Mouse (Mus musculus): Measurements from ENCODE around the gene Tsen2.

The Tsen2 gene

GRCm38 (mm10) chr6:115595667-115596066 is 51.2 kb downstream of the Tsen2 start:
- no peak for DNase-seq (ENCODE audit: low read depth, low spot score)

- DNase-seq (ENCODE audit: low read depth, low spot score) = peak; percentile 75
Observed at GRCm38 (mm10) chr6:115601322-115601714, 56.9 kb downstream of the Tsen2 start.

- DNase-seq (ENCODE audit: low read depth, low spot score) = peak; percentile 92
Observed at GRCm38 (mm10) chr6:115601715-115602523, 57.5 kb downstream of the Tsen2 start, which contains the start of gene Mkrn2. Mkrn2 (plus strand) TSS chr6:115601902.

GRCm38 (mm10) chr6:115606461-115606860 is 62.0 kb downstream of the Tsen2 start:
- no peak for DNase-seq (ENCODE audit: low read depth, low spot score)

GRCm38 (mm10) chr6:115607429-115607828 is 63.0 kb downstream of the Tsen2 start:
- DNase-seq (ENCODE audit: low read depth, low spot score) = no peak

GRCm38 (mm10) chr6:115609121-115609520 is 64.7 kb downstream of the Tsen2 start:
- peak; percentile 58 for DNase-seq (ENCODE audit: low read depth, low spot score)

GRCm38 (mm10) chr6:115610301-115610700 is 65.8 kb downstream of the Tsen2 start:
- no peak for DNase-seq (ENCODE audit: low read depth, low spot score)

- no peak for DNase-seq (ENCODE audit: low read depth, low spot score)
Observed at GRCm38 (mm10) chr6:115613793-115614192, 69.3 kb downstream of the Tsen2 start.

- no peak for DNase-seq (ENCODE audit: low read depth, low spot score)
Observed at GRCm38 (mm10) chr6:115615983-115616382, 71.5 kb downstream of the Tsen2 start.

- DNase-seq (ENCODE audit: low read depth, low spot score) = peak; percentile 62
Observed at GRCm38 (mm10) chr6:115619818-115620217, 75.4 kb downstream of the Tsen2 start.

- DNase-seq (ENCODE audit: low read depth, low spot score) = no peak
Observed at GRCm38 (mm10) chr6:115620942-115621341, 76.5 kb downstream of the Tsen2 start.

- no peak for DNase-seq (ENCODE audit: low read depth, low spot score)
Observed at GRCm38 (mm10) chr6:115626121-115626520, 81.7 kb downstream of the Tsen2 start.
